Mouse (Mus musculus) G1E (cell line): ENCODE data around the gene Hyou1. TPM values are rescaled to one million over a fixed set of nuclear protein-coding genes. Genes with fewer than 3 reads are reported as not detected.
A peak's percentile ranks its signal among the peaks of the same experiment; 100 is the strongest.
"Not testable (repeated sequence)": the region's sequence is repeated elsewhere in the genome, so short reads cannot be mapped to it uniquely, and the experiment has no call there.

Source experiments
- ATAC-seq: 2 replicates; pipeline ENCODE4 v1.8.0; 2016; ENCODE audit warnings: mild to moderate bottlenecking; ENCODE audit not compliant: insufficient number of reproducible peaks, poor library complexity, low FRiP score, severe bottlenecking; ENCODE audit errors: extremely low read depth
- DNase-seq: peaks from one replicate; pipeline ENCODE4 v3.0.0; 2012; ENCODE audit warnings: low spot score
- H3K27me3 ChIP-seq: 2 replicates; pipeline ENCODE4 v1.6.1; 2012; ENCODE audit warnings: mild to moderate bottlenecking, low read length, inconsistent platforms; ENCODE audit not compliant: insufficient read depth
- H3K36me3 ChIP-seq: replicated peaks from 2 replicates; pipeline ENCODE3; 2012; ENCODE audit warnings: mild to moderate bottlenecking, inconsistent platforms
- H3K4me1 ChIP-seq: 2 replicates; pipeline ENCODE4 v1.6.1; 2012; ENCODE audit warnings: low read depth, low read length, inconsistent platforms, mixed read lengths; ENCODE audit not compliant: insufficient read depth
- H3K4me3 ChIP-seq: 2 replicates; pipeline ENCODE4 v1.5.1; 2012; ENCODE audit warnings: low read depth, mild to moderate bottlenecking, inconsistent platforms, low read length, moderate library complexity, mixed read lengths
- H3K9me3 ChIP-seq: replicated peaks from 2 replicates; pipeline ENCODE4 v1.6.1; 2012; ENCODE audit warnings: inconsistent platforms
- CTCF ChIP-seq: IDR thresholded peaks from 2 replicates; pipeline ENCODE4 v1.5.1; 2012; ENCODE audit warnings: low read depth, low read length, inconsistent platforms, mixed read lengths
- GATA1 ChIP-seq: IDR thresholded peaks from 2 replicates; pipeline ENCODE4 v1.6.1; 2012; ENCODE audit warnings: borderline replicate concordance, low read length, inconsistent platforms, mixed read lengths
- GATA2 ChIP-seq: IDR thresholded peaks from 2 replicates; pipeline ENCODE4 v1.6.1; 2012; ENCODE audit warnings: low read depth, low read length, inconsistent platforms, borderline replicate concordance
- POLR2AphosphoS5 ChIP-seq: IDR thresholded peaks from 2 replicates; pipeline ENCODE4 v1.6.1; 2012; ENCODE audit warnings: low read depth, low read length, inconsistent platforms; ENCODE audit not compliant: insufficient replicate concordance
- TAL1 ChIP-seq: conservative IDR thresholded peaks from 2 replicates; pipeline ENCODE4 v1.6.1; 2012; ENCODE audit warnings: low read depth, low read length, inconsistent platforms, mixed read lengths
- polyA plus RNA-seq: library from polyadenylated mRNA; stranded (reverse); fragments of >175 nt; gene quantifications from 2 replicates; pipeline ENCODE4 v1.2.3, GENCODE M21; 2012
- total RNA-seq, 2 experiments: library from RNA; stranded (forward) in 1 of 2; stranded (reverse) in 1 of 2; fragments of 200-1000 nt in 1 of 2; fragments of >200 nt in 1 of 2; fragmentation: Nextera tagmentation in 1 of 2; gene quantifications; 2 replicates each; pipeline ENCODE4 v1.2.3; 2014 to 2017

The Hyou1 gene
- total and polyA plus RNA-seq, 3 experiments: 27.9 to 51.8 (median 36.6) TPM

GRCm38 (mm10) chr9:44373386-44373785 lies 5.9 kb upstream of the Hyou1 start:
- Histone ChIP-seq H3K4me1 (peaks cover 5% of the 10 kb centered on the region; the same call in 1 of the 2 replicates), H3K4me3 (no peak overlapping the region), H3K27me3 (no peaks in the 10 kb centered on the region), H3K36me3 (peaks cover 11% of the 10 kb centered on the region), H3K9me3 (no peaks in the 10 kb centered on the region)
- DNase-seq (no peak), ATAC-seq (no peak)
- TF ChIP-seq TAL1 (no peak), GATA1 (no peak), GATA2 (no peak), POLR2AphosphoS5 (no peak), CTCF (no peak)

GRCm38 (mm10) chr9:44376141-44376540 lies 3.1 kb upstream of the Hyou1 start:
- no peaks in the 10 kb centered on the region for H3K9me3 ChIP-seq
- TF ChIP-seq GATA1: no peak
- peaks cover 22% of the 10 kb centered on the region for H3K4me1 ChIP-seq
- H3K27me3 ChIP-seq: no peaks in the 10 kb centered on the region
- H3K4me3 ChIP-seq: no peak overlapping the region
- ATAC-seq: no peak
- peaks cover 20% of the 10 kb centered on the region for H3K36me3 ChIP-seq
- DNase-seq: no peak

- H3K9me3 ChIP-seq, DNase-seq, ATAC-seq, H3K27me3 ChIP-seq, H3K4me3 ChIP-seq: not testable (repeated sequence)
- H3K4me1 ChIP-seq: peaks cover 32% of the 10 kb centered on the region
- peaks cover 32% of the 10 kb centered on the region for H3K36me3 ChIP-seq
These were observed 2.0 kb upstream of the Hyou1 start for GRCm38 (mm10) chr9:44377335-44377734.

- Histone ChIP-seq H3K4me1 (peaks cover 35% of the 10 kb centered on the region), H3K4me3 (peak overlapping the region; percentile 82), H3K9me3 (no peaks in the 10 kb centered on the region), H3K36me3 (peaks cover 41% of the 10 kb centered on the region), H3K27me3 (no peaks in the 10 kb centered on the region)
- ATAC-seq (no peak), DNase-seq (no peak)
- TF ChIP-seq CTCF (no peak), POLR2AphosphoS5 (no peak), GATA1 (no peak), TAL1 (no peak), GATA2 (no peak)
These were observed 1.0 kb upstream of the Hyou1 start for GRCm38 (mm10) chr9:44378153-44378730.

GRCm38 (mm10) chr9:44379862-44380261 lies 572 bp downstream of the Hyou1 start:
- no peak for ATAC-seq
- no peak for DNase-seq
- H3K9me3 ChIP-seq: no peaks in the 10 kb centered on the region

GRCm38 (mm10) chr9:44384596-44384995 lies 5.3 kb downstream of the Hyou1 start:
- Histone ChIP-seq H3K36me3 (peaks cover 94% of the 10 kb centered on the region), H3K27me3 (no peaks in the 10 kb centered on the region), H3K9me3 (no peaks in the 10 kb centered on the region), H3K4me3 (no peak overlapping the region), H3K4me1 (peaks cover 28% of the 10 kb centered on the region)
- DNase-seq: no peak
- TF ChIP-seq POLR2AphosphoS5: no peak
- ATAC-seq: no peak

More at GRCm38 (mm10) chr9:44379862-44380261, 572 bp downstream of the Hyou1 start:
- no peaks in the 10 kb centered on the region for H3K27me3 ChIP-seq
- TF ChIP-seq GATA1 (no peak), TAL1 (no peak), POLR2AphosphoS5 (no peak), GATA2 (no peak), CTCF (no peak)
- H3K4me3 ChIP-seq: peak overlapping the region; percentile 82
- peaks cover 35% of the 10 kb centered on the region for H3K4me1 ChIP-seq
- peaks cover 58% of the 10 kb centered on the region for H3K36me3 ChIP-seq

GRCm38 (mm10) chr9:44387221-44387620 lies 7.9 kb downstream of the Hyou1 start:
- peaks cover 98% of the 10 kb centered on the region for H3K36me3 ChIP-seq
- no peak overlapping the region for H3K4me3 ChIP-seq
- H3K9me3 ChIP-seq: no peaks in the 10 kb centered on the region
- H3K27me3 ChIP-seq: no peaks in the 10 kb centered on the region
- TF ChIP-seq CTCF (no peak), GATA2 (no peak), POLR2AphosphoS5 (no peak), GATA1 (no peak), TAL1 (no peak)
- no peak for DNase-seq
- ATAC-seq: no peak
- peaks cover 11% of the 10 kb centered on the region; the same call in 1 of the 2 replicates for H3K4me1 ChIP-seq
